Mouse (Mus musculus) limb, embryonic 14.5 days (tissue): ENCODE data around the gene Hnrnpl. TPM values are rescaled to one million over a fixed set of nuclear protein-coding genes. Genes with fewer than 3 reads are reported as not detected.

Experiments
- ATAC-seq: fragments of 200-750 bp; cut with Nextera tagmentation; 2 replicates; pipeline ENCODE4 v1.8.0; 2017; ENCODE audit warnings: low read depth, moderate number of reproducible peaks, moderate TSS enrichment; ENCODE audit not compliant: low FRiP score
- DNase-seq: peaks from one replicate; pipeline ENCODE4 v3.0.0-alpha.2; 2015; ENCODE audit warnings: low spot score
- H3K27ac ChIP-seq: fragments of 300-500 bp; sonication (generic); replicated peaks from 2 replicates; pipeline ENCODE4 v1.5.1; 2014; ENCODE audit warnings: low read depth, mild to moderate bottlenecking, low read length, moderate library complexity, mixed read lengths
- H3K27me3 ChIP-seq: fragments of 300-500 bp; sonication (generic); 2 replicates; pipeline ENCODE4 v1.6.1; 2014; ENCODE audit warnings: low read length, mixed read lengths; ENCODE audit not compliant: control insufficient read depth, insufficient read depth
- H3K36me3 ChIP-seq: fragments of 300-500 bp; sonication (generic); 2 replicates; pipeline ENCODE4 v1.6.1; 2014; ENCODE audit warnings: mild to moderate bottlenecking, low read length, moderate library complexity, mixed read lengths; ENCODE audit not compliant: control insufficient read depth, insufficient read depth
- H3K4me1 ChIP-seq: fragments of 300-500 bp; sonication (generic); 2 replicates; pipeline ENCODE4 v1.6.1; 2014; ENCODE audit warnings: antibody characterized with exemption, low read length, mixed read lengths; ENCODE audit not compliant: control insufficient read depth, insufficient read depth
- H3K4me2 ChIP-seq: fragments of 300-500 bp; sonication (generic); replicated peaks from 2 replicates; pipeline ENCODE4 v1.6.1; 2014; ENCODE audit warnings: low read depth, mild to moderate bottlenecking, low read length, moderate library complexity; ENCODE audit not compliant: severe bottlenecking
- H3K4me3 ChIP-seq: fragments of 300-500 bp; sonication (generic); replicated peaks from 2 replicates; pipeline ENCODE4 v1.5.1; 2014; ENCODE audit warnings: low read length
- H3K9ac ChIP-seq: fragments of 300-500 bp; sonication (generic); 2 replicates; pipeline ENCODE4 v1.6.1; 2014; ENCODE audit warnings: mild to moderate bottlenecking, low read depth, low read length, moderate library complexity; ENCODE audit not compliant: severe bottlenecking
- H3K9me3 ChIP-seq: fragments of 300-500 bp; sonication (generic); 2 replicates; pipeline ENCODE4 v1.6.1; 2016; ENCODE audit warnings: low read length; ENCODE audit not compliant: control insufficient read depth
- POLR2A ChIP-seq: fragments of 200-500 bp; IDR thresholded peaks from 2 replicates; pipeline ENCODE4 v1.8.0; 2012; ENCODE audit warnings: inconsistent platforms, mild to moderate bottlenecking, moderate library complexity, borderline replicate concordance; ENCODE audit not compliant: insufficient read depth, insufficient read length; ENCODE audit errors: extremely low read depth
- WGBS: fragments of 180-500 bp; shearing (Covaris S2); extraction: QIAGEN DNeasy Blood & Tissue Kit; methylation state at CpG from one replicate; pipeline ENCODE4 v1.1.7; 2014; 5-methylcytosine and 5-hydroxymethylcytosine counted together
- polyA plus RNA-seq, 2 experiments: library from polyadenylated mRNA; depleted of rRNA in 1 of 2; stranded (reverse) in 1 of 2; unstranded in 1 of 2; fragments of >200 nt; fragmentation: Nextera tagmentation in 1 of 2; extraction: Ambion mirVana in 1 of 2; gene quantifications; 2 replicates each; pipeline versions ENCODE4 v1.2.1 to v1.2.3; 2012 to 2014

Gene Hnrnpl
- polyA plus RNA-seq, 2 experiments: 208 to 525 TPM

DNA sequence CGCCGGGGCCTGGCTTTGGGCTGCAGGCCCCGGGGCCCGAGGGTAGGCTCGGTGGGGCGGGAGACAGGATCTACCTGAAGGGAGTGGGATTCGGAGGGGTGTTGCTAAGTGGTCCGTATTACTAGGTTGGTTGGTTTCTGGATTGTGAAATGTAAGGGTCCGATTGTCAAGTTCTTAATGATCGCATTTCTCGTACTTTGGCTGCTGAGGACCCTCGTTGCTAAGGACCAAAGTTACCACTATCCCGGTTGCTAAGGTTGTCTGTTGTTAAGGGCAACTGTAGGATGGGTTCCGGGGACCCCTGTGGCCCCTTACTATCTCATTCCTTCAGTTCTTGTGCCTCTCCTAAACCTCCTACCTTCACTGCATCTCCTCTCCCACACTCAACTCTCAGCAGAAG lies 41.4 kb upstream of the Hnrnpl start:
- Histone ChIP-seq H3K4me2 (peak overlapping the region; percentile 61), H3K27ac (no peak overlapping the region), H3K4me3 (peak overlapping the region; percentile 72), H3K27me3 (no peaks in the 10 kb centered on the region), H3K36me3 (peaks cover 11% of the 10 kb centered on the region; the same call in 1 of the 2 replicates), H3K4me1 (peaks cover 14% of the 10 kb centered on the region), H3K9ac (peak overlapping the region; percentile 72), H3K9me3 (no peaks in the 10 kb centered on the region)
- no peak for TF ChIP-seq POLR2A
- DNase-seq (no peak), ATAC-seq (no peak; the same call in 1 of the 2 replicates)
- 5% methylated on average over 14 of the region's 14 CpGs for WGBS

DNA sequence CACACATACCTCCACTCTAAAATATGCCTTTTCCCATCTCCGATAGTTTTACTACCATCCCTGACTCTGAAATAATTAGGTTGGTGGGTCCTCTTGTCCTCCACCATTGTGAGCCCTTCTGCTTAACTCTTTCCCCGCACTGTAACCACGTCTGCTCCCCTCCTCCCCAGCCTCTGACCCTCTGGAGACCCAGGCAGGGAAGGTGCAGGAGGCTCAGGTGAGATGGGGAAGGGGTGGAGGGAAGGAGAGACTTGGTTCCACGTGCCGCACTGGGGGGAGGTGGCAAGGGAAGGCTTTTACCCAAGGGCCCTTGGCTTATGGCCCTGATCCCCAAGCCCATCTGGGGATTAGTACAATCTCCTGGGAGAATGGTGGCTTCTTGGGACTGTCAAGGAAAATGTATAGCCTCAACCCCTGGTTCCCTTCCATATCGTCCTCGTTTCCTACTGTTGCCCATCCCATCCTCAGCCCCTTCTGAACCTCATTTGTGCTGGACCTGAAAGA lies 40.8 kb upstream of the Hnrnpl start, which contains the start of gene Nfkbib:
TSS of gene Nfkbib (minus strand) at position 51 of the 504 bp plus-strand sequence.
- H3K9ac ChIP-seq: peak within 1 kb of the TSS; percentile 72
- H3K27me3 ChIP-seq: no peaks in the 10 kb centered on the region
- WGBS: 55% methylated on average over 7 of the region's 7 CpGs
- ATAC-seq: no peak
- H3K27ac ChIP-seq: no peak within 1 kb of the TSS
- H3K9me3 ChIP-seq: no peaks in the 10 kb centered on the region
- TF ChIP-seq POLR2A: no peak
- H3K4me1 ChIP-seq: peaks cover 14% of the 10 kb centered on the region
- peak within 1 kb of the TSS; percentile 72 for H3K4me3 ChIP-seq
- peaks cover 11% of the 10 kb centered on the region; the same call in 1 of the 2 replicates for H3K36me3 ChIP-seq
- H3K4me2 ChIP-seq: peak within 1 kb of the TSS; percentile 74
- no peak for DNase-seq

- Histone ChIP-seq H3K27me3 (no peaks in the 10 kb centered on the region), H3K4me3 (no peak overlapping the region), H3K4me2 (no peak overlapping the region), H3K27ac (no peak overlapping the region), H3K9ac (no peak overlapping the region), H3K4me1 (peaks cover 14% of the 10 kb centered on the region), H3K36me3 (peaks cover 20% of the 10 kb centered on the region), H3K9me3 (no peaks in the 10 kb centered on the region)
- TF ChIP-seq POLR2A: no peak
- ATAC-seq: no peak
- DNase-seq: no peak
- 91% methylated on average over 9 of the region's 9 CpGs for WGBS
Measured at GRCm38 (mm10) chr7:28769414-28769958, 38.9 kb upstream of the Hnrnpl start.

GRCm38 (mm10) chr7:28770309-28770708 lies 38.0 kb upstream of the Hnrnpl start:
- H3K27me3 ChIP-seq: no peaks in the 10 kb centered on the region
- H3K36me3 ChIP-seq: peaks cover 24% of the 10 kb centered on the region
- TF ChIP-seq POLR2A: no peak
- WGBS: 83% methylated on average over 3 of the region's 3 CpGs
- ATAC-seq (no peak), DNase-seq (no peak)
- H3K27ac ChIP-seq: no peak overlapping the region
- H3K9ac ChIP-seq: no peak overlapping the region
- no peaks in the 10 kb centered on the region for H3K9me3 ChIP-seq
- H3K4me1 ChIP-seq: peaks cover 14% of the 10 kb centered on the region
- H3K4me3 ChIP-seq: no peak overlapping the region
- no peak overlapping the region for H3K4me2 ChIP-seq

GRCm38 (mm10) chr7:28771867-28772266 lies 36.5 kb upstream of the Hnrnpl start:
- Histone ChIP-seq H3K9me3 (no peaks in the 10 kb centered on the region), H3K4me2 (no peak overlapping the region), H3K9ac (no peak overlapping the region), H3K27me3 (no peaks in the 10 kb centered on the region), H3K36me3 (peaks cover 38% of the 10 kb centered on the region), H3K27ac (no peak overlapping the region), H3K4me1 (peaks cover 10% of the 10 kb centered on the region), H3K4me3 (no peak overlapping the region)
- TF ChIP-seq POLR2A: no peak
- no peak for DNase-seq
- WGBS: 92% methylated on average over 11 of the region's 11 CpGs
- no peak for ATAC-seq
